Mouse (Mus musculus) cortical plate, adult 2 months (tissue): Measurements from ENCODE around the gene Prrg2.

Source experiments
- CTCF ChIP-seq: fragments of 200-500 bp; IDR thresholded peaks from 2 replicates; pipeline ENCODE4 v1.5.1; 2011; ENCODE audit warnings: mild to moderate bottlenecking, control low read depth, low read length; ENCODE audit not compliant: insufficient read depth; ENCODE audit errors: extremely low read depth
- POLR2A ChIP-seq: fragments of 200-500 bp; IDR thresholded peaks from 2 replicates; pipeline ENCODE4 v1.6.1; 2011; ENCODE audit warnings: mild to moderate bottlenecking, low read length, control low read depth; ENCODE audit not compliant: insufficient read depth; ENCODE audit errors: extremely low read depth

DNA sequence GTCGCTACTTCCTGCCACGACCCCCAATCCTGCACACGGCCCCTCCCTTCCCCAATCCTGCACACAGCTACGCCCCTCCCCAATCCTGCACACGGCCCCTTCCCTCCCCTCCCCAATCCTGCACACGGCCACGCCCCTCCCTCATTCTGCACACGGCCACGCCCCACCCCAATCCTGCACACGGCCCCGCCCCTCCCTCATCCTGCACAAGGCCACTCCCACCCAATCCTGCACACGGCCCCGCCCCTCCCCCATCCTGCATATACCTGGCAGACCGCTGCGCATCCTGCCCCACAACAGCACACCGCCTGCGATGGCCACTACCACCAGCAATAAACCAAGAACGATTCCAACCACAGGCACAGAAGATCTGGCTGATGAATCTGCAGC lies 31.0 kb upstream of the Prrg2 start:
- TF ChIP-seq CTCF (no peak), POLR2A (no peak)
